Mouse (Mus musculus) urinary bladder, adult 18-20 months (tissue): ENCODE measurements around the gene Cspg5.

ENCODE experiments used
- DNase-seq, 2 experiments: peaks; one replicate each; pipeline ENCODE4 v3.0.0; 2022; ENCODE audit warnings: low spot score in 2 of 2, mixed read lengths in 2 of 2

Gene Cspg5

GRCm38 (mm10) chr9:110255407-110256019 is 11.9 kb downstream of the Cspg5 start:
- DNase-seq: no peak

GRCm38 (mm10) chr9:110258646-110259045 is 15.1 kb downstream of the Cspg5 start:
- no peak for DNase-seq

GRCm38 (mm10) chr9:110259118-110259517 is 15.5 kb downstream of the Cspg5 start:
- no peak for DNase-seq

GRCm38 (mm10) chr9:110263181-110263580 is 19.6 kb downstream of the Cspg5 start:
- DNase-seq: no peak

- DNase-seq: no peak
Measured at GRCm38 (mm10) chr9:110264991-110265390, 21.4 kb downstream of the Cspg5 start.

- DNase-seq: no peak
Measured at GRCm38 (mm10) chr9:110268416-110268815, 24.8 kb downstream of the Cspg5 start.

- no peak for DNase-seq
Measured at GRCm38 (mm10) chr9:110272330-110272729, 28.7 kb downstream of the Cspg5 start.

- no peak for DNase-seq
Measured at GRCm38 (mm10) chr9:110273507-110273906, 29.9 kb downstream of the Cspg5 start.

GRCm38 (mm10) chr9:110275882-110276281 is 32.3 kb downstream of the Cspg5 start:
- no peak for DNase-seq

GRCm38 (mm10) chr9:110277431-110277881 is 33.9 kb downstream of the Cspg5 start:
- no peak for DNase-seq

- DNase-seq: no peak
Measured at GRCm38 (mm10) chr9:110284075-110284697, 40.6 kb downstream of the Cspg5 start.

GRCm38 (mm10) chr9:110287321-110287924 is 43.8 kb downstream of the Cspg5 start:
- DNase-seq: no peak

- no peak for DNase-seq
Measured at GRCm38 (mm10) chr9:110293254-110293718, 49.7 kb downstream of the Cspg5 start.

- no peak for DNase-seq
Measured at GRCm38 (mm10) chr9:110293873-110294415, 50.4 kb downstream of the Cspg5 start.

- DNase-seq: no peak
Measured at GRCm38 (mm10) chr9:110294786-110295185, 51.2 kb downstream of the Cspg5 start.

- DNase-seq: peak; percentile 48 to 56
Measured at GRCm38 (mm10) chr9:110296867-110297627, 53.5 kb downstream of the Cspg5 start.

- no peak for DNase-seq
Measured at GRCm38 (mm10) chr9:110304516-110304915, 60.9 kb downstream of the Cspg5 start.

- peak; percentile 88 to 89 for DNase-seq
Measured at GRCm38 (mm10) chr9:110304969-110305651, 61.5 kb downstream of the Cspg5 start, which contains the start of gene Elp6. Gene Elp6, plus strand, starts transcription at chr9:110305173.

GRCm38 (mm10) chr9:110306371-110306770 is 62.8 kb downstream of the Cspg5 start:
- no peak for DNase-seq
